Mouse (Mus musculus) intestine, embryonic 14.5 days (tissue): ENCODE measurements around the gene Olfr800. TPM values are rescaled to one million over a fixed set of nuclear protein-coding genes. Genes with fewer than 3 reads are reported as not detected.

Experiments used
- ATAC-seq: fragments of 200-750 bp; cut with Nextera tagmentation; replicated peaks from 2 replicates; pipeline ENCODE4 v1.8.0; 2017; ENCODE audit warnings: low read depth, moderate number of reproducible peaks, moderate TSS enrichment, moderate library complexity; ENCODE audit not compliant: low FRiP score, low TSS enrichment
- DNase-seq: peaks from one replicate; pipeline ENCODE4 v3.0.0-alpha.2; 2018; ENCODE audit warnings: low spot score
- H3K27ac ChIP-seq: fragments of 300-500 bp; sonication (generic); 2 replicates; pipeline ENCODE4 v1.5.1; 2014; ENCODE audit warnings: low read depth, mild to moderate bottlenecking, control low read depth
- H3K27me3 ChIP-seq: fragments of 300-500 bp; sonication (generic); replicated peaks from 2 replicates; pipeline ENCODE4 v1.6.1; 2014; ENCODE audit warnings: low read length, control low read depth; ENCODE audit not compliant: control insufficient read depth, insufficient read depth
- H3K36me3 ChIP-seq: fragments of 300-500 bp; sonication (generic); 2 replicates; pipeline ENCODE4 v1.6.1; 2014; ENCODE audit warnings: low read length, control low read depth; ENCODE audit not compliant: control insufficient read depth, insufficient read depth
- H3K4me1 ChIP-seq: fragments of 300-500 bp; sonication (generic); replicated peaks from 2 replicates; pipeline ENCODE4 v1.6.1; 2014; ENCODE audit warnings: low read length, control low read depth, mixed read lengths; ENCODE audit not compliant: control insufficient read depth, insufficient read depth
- H3K4me2 ChIP-seq: fragments of 300-500 bp; sonication (generic); 2 replicates; pipeline ENCODE4 v1.6.1; 2014; ENCODE audit warnings: low read length
- H3K4me3 ChIP-seq: fragments of 300-500 bp; sonication (generic); 2 replicates; pipeline ENCODE4 v1.5.1; 2014; ENCODE audit warnings: low read depth, low read length, control low read depth, mixed read lengths
- H3K9ac ChIP-seq: fragments of 300-500 bp; sonication (generic); 2 replicates; pipeline ENCODE4 v1.6.1; 2014; ENCODE audit warnings: mild to moderate bottlenecking, low read length
- H3K9me3 ChIP-seq: fragments of 300-500 bp; sonication (generic); 2 replicates; pipeline ENCODE4 v1.6.1; 2016; ENCODE audit warnings: low read length, control low read depth; ENCODE audit not compliant: control insufficient read depth
- WGBS: fragments of 180-500 bp; shearing (Covaris S2); extraction: QIAGEN DNeasy Blood & Tissue Kit; methylation state at CpG from one replicate; pipeline ENCODE4 v1.1.7; 2014; 5-methylcytosine and 5-hydroxymethylcytosine counted together
- polyA plus RNA-seq: library from polyadenylated mRNA; unstranded; fragments of >200 nt; fragmentation: Nextera tagmentation; extraction: Ambion mirVana; gene quantifications from 2 replicates; pipeline ENCODE4 v1.2.1, GENCODE M21; 2014

Olfr800 gene
- polyA plus RNA-seq, 1 experiment from 2014 or later = not detected

- Histone ChIP-seq H3K4me3 (no peak within 1 kb of the TSS), H3K4me2 (no peak within 1 kb of the TSS), H3K9ac (no peak within 1 kb of the TSS), H3K27ac (no peak within 1 kb of the TSS), H3K4me1 (no peaks in the 10 kb centered on the region), H3K9me3 (no peaks in the 10 kb centered on the region), H3K27me3 (no peaks in the 10 kb centered on the region), H3K36me3 (no peaks in the 10 kb centered on the region)
- ATAC-seq (no peak), DNase-seq (no peak)
- WGBS = 68% methylated on average over 2 of the region's 2 CpGs
Observed at GRCm38 (mm10) chr10:129694186-129694585, 36.7 kb downstream of the Olfr800 start, which contains the start of gene Olfr803. Olfr803 (minus strand) TSS chr10:129694286.

GRCm38 (mm10) chr10:129702910-129703309 is 45.4 kb downstream of the Olfr800 start, which contains the start of gene Olfr804:
Olfr804 (plus strand) TSS chr10:129703210.
- H3K4me1 ChIP-seq = no peaks in the 10 kb centered on the region
- H3K4me2 ChIP-seq = no peak within 1 kb of the TSS
- H3K9me3 ChIP-seq = no peaks in the 10 kb centered on the region
- H3K9ac ChIP-seq = no peak within 1 kb of the TSS
- no peak for DNase-seq
- no peak within 1 kb of the TSS for H3K27ac ChIP-seq
- ATAC-seq = no peak
- H3K27me3 ChIP-seq = no peaks in the 10 kb centered on the region
- H3K36me3 ChIP-seq = no peaks in the 10 kb centered on the region
- no peak within 1 kb of the TSS for H3K4me3 ChIP-seq

Other genes starting within 250 kb of the Olfr800 start
- gene Olfr786, start 230.4 kb upstream of the Olfr800 start, polyA plus RNA-seq = not detected in 2 replicates
- gene Olfr787, start 195.8 kb upstream of the Olfr800 start, polyA plus RNA-seq = not detected in 2 replicates
- not detected in 2 replicates for gene Olfr788, start 186.7 kb upstream of the Olfr800 start, polyA plus RNA-seq
- not detected in 2 replicates for gene Olfr789, start 172.9 kb upstream of the Olfr800 start, polyA plus RNA-seq
- not detected in 2 replicates for gene Olfr790, start 159.2 kb upstream of the Olfr800 start, polyA plus RNA-seq
- gene Olfr791, start 135.9 kb upstream of the Olfr800 start, polyA plus RNA-seq = not detected in 2 replicates
- gene Olfr792, start 118.5 kb upstream of the Olfr800 start, polyA plus RNA-seq = not detected in 2 replicates
- not detected in 2 replicates for gene Olfr794, start 90.0 kb upstream of the Olfr800 start, polyA plus RNA-seq
- gene Olfr796, start 45.1 kb upstream of the Olfr800 start, polyA plus RNA-seq = not detected in 2 replicates
- gene Olfr798, start 29.8 kb upstream of the Olfr800 start, polyA plus RNA-seq = not detected in 2 replicates
- not detected in 2 replicates for gene Olfr799, start 20.2 kb upstream of the Olfr800 start, polyA plus RNA-seq
- gene Olfr801, start 16.2 kb downstream of the Olfr800 start, polyA plus RNA-seq = not detected in 2 replicates
- gene Olfr802, start 30.5 kb downstream of the Olfr800 start, polyA plus RNA-seq = not detected in 2 replicates
- not detected in 2 replicates for gene Olfr803, start 36.6 kb downstream of the Olfr800 start, polyA plus RNA-seq
- not detected in 2 replicates for gene Olfr804, start 45.5 kb downstream of the Olfr800 start, polyA plus RNA-seq
- gene Olfr805, start 71.7 kb downstream of the Olfr800 start, polyA plus RNA-seq = not detected in 2 replicates
- not detected in 2 replicates for gene Olfr806, start 84.2 kb downstream of the Olfr800 start, polyA plus RNA-seq
- not detected in 2 replicates for gene Olfr807, start 100.1 kb downstream of the Olfr800 start, polyA plus RNA-seq
- not detected in 2 replicates for gene Olfr808, start 107.8 kb downstream of the Olfr800 start, polyA plus RNA-seq
- gene Olfr809, start 116.9 kb downstream of the Olfr800 start, polyA plus RNA-seq = not detected in 2 replicates
- gene Olfr810, start 137.2 kb downstream of the Olfr800 start, polyA plus RNA-seq = not detected in 2 replicates
- not detected in 2 replicates for gene Olfr811, start 146.7 kb downstream of the Olfr800 start, polyA plus RNA-seq
- not detected in 2 replicates for gene Olfr812, start 188.4 kb downstream of the Olfr800 start, polyA plus RNA-seq
- gene Olfr813, start 197.7 kb downstream of the Olfr800 start, polyA plus RNA-seq = not detected in 2 replicates
- not detected in 2 replicates for gene Olfr814, start 222.2 kb downstream of the Olfr800 start, polyA plus RNA-seq
- gene Olfr815, start 248.2 kb downstream of the Olfr800 start, polyA plus RNA-seq = not detected in 2 replicates